Mouse (Mus musculus) right cerebral cortex, postnatal 4 days (tissue): ENCODE data around the gene Btnl1.

Experiments used
- DNase-seq: peaks from one replicate; pipeline ENCODE4 v3.0.0-alpha.2; 2022

The Btnl1 gene

GRCm38 (mm10) chr17:34386656-34387055 lies 9.7 kb downstream of the Btnl1 start:
- DNase-seq = no peak

GRCm38 (mm10) chr17:34388513-34388912 lies 11.6 kb downstream of the Btnl1 start:
- peak; percentile 27 for DNase-seq

GRCm38 (mm10) chr17:34391507-34391906 lies 14.6 kb downstream of the Btnl1 start:
- no peak for DNase-seq

GRCm38 (mm10) chr17:34392321-34392720 lies 15.4 kb downstream of the Btnl1 start:
- DNase-seq = peak; percentile 22

GRCm38 (mm10) chr17:34397357-34397756 lies 20.4 kb downstream of the Btnl1 start:
- no peak for DNase-seq

GRCm38 (mm10) chr17:34398058-34398710 lies 21.3 kb downstream of the Btnl1 start:
- DNase-seq = peak; percentile 10

GRCm38 (mm10) chr17:34398711-34399393 lies 21.9 kb downstream of the Btnl1 start, which contains the start of gene BC051142:
BC051142 (plus strand) TSS chr17:34398820.
- DNase-seq = peak; percentile 75

- no peak for DNase-seq
These were observed 22.4 kb downstream of the Btnl1 start for GRCm38 (mm10) chr17:34399394-34399715.

- DNase-seq = peak; percentile 50
These were observed 34.2 kb downstream of the Btnl1 start for GRCm38 (mm10) chr17:34411117-34411516.

- DNase-seq = no peak
These were observed 43.1 kb downstream of the Btnl1 start for GRCm38 (mm10) chr17:34420014-34420413.

GRCm38 (mm10) chr17:34427597-34427996 lies 50.7 kb downstream of the Btnl1 start:
- no peak for DNase-seq
